In the genomic region with DNA sequence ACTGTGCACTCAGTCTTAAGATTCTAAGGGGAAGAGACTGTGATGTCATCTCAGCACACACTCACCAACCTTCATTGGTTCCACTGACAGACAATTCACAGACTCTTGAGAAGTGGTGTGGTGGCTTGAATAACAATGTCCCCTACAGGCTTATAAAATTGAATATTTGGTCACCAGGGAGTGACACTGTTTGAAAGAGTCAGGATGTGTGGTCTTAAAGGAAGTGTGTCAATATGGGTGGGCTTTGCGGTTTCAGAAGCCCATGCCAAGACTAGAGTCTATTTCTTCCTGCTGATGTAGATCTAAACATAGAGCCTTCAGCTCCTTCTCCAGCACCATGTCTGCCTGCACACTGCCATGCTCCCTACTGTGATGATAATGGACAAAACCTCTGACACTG, we compare ENCODE assay signal across 29 mouse cellular contexts. TPM values are rescaled to one million over a fixed set of nuclear protein-coding genes. Genes with fewer than 3 reads are reported as not detected.
DNase-seq lines count a peak whose midpoint lies in the region; ATAC-seq lines count a peak whose summit lies in the region.
"Had no signal": no experiment of that assay in that cellular context is flagged by ENCODE, and none has a peak within 500 bp of the region (broad histone marks: within the 10 kb centered on the region; RNA-seq: fewer than 3 reads in every experiment).

No protein-coding gene starts in this region.

- H3K9me3 ChIP-seq in heart, embryonic 10.5 days: no peaks in the 10 kb centered on the region
- no peaks in the 10 kb centered on the region for H3K9me3 ChIP-seq in heart, embryonic 12.5 days (replicated peaks)
- H3K9me3 ChIP-seq: embryonic facial prominence, embryonic 13.5 days; embryonic facial prominence, embryonic 15.5 days; forebrain, embryonic 10.5 days; forebrain, embryonic 12.5 days; G1E had no signal

- WGBS in heart, embryonic 10.5 days: 89% methylated on average over 1 of the region's 1 CpGs
- 79% methylated on average over 1 of the region's 1 CpGs for WGBS in heart, embryonic 12.5 days

- peak; percentile 53 for DNase-seq in heart, embryonic 10.5 days (ENCODE audit: low spot score)
- peak; percentile 74 for DNase-seq in 416B (ENCODE audit: low read depth)
- DNase-seq in urinary bladder, adult 18-20 months (ENCODE audit: low spot score in 2 of 2): no peak
- DNase-seq in natural killer cell, adult 2 months (ENCODE audit: low spot score in 2 of 2): no peak
- DNase-seq: adrenal gland, adult 8-10 months; adrenal gland, postnatal 14 days; adrenal gland, postnatal 36 days; B cell, adult 2 months; cerebellum, adult 11-12 months; cerebellum, adult 2 months; cerebellum, adult 9-10 months; cerebellum, postnatal 10 days; cerebellum, postnatal 25 days; embryo, embryonic 11 days had no signal

- no peak overlapping the region for H3K4me3 ChIP-seq in heart, embryonic 10.5 days
- no peak overlapping the region for H3K4me3 ChIP-seq in heart, embryonic 12.5 days
- H3K4me3 ChIP-seq: embryonic facial prominence, embryonic 13.5 days; embryonic facial prominence, embryonic 15.5 days; erythroblast, embryonic 14.5 days; forebrain, embryonic 10.5 days; forebrain, embryonic 12.5 days had no signal

- H3K36me3 ChIP-seq in heart, embryonic 10.5 days: no peaks in the 10 kb centered on the region
- no peaks in the 10 kb centered on the region for H3K36me3 ChIP-seq in heart, embryonic 12.5 days
- H3K36me3 ChIP-seq: embryonic facial prominence, embryonic 13.5 days; embryonic facial prominence, embryonic 15.5 days; forebrain, embryonic 10.5 days; forebrain, embryonic 12.5 days; G1E had no signal

- no peak overlapping the region for H3K27ac ChIP-seq in heart, embryonic 10.5 days
- H3K27ac ChIP-seq in heart, embryonic 12.5 days (ENCODE audit: poor library complexity, severe bottlenecking): no peak overlapping the region
- H3K27ac ChIP-seq: embryonic facial prominence, embryonic 13.5 days; embryonic facial prominence, embryonic 15.5 days; forebrain, embryonic 10.5 days; forebrain, embryonic 12.5 days had no signal

- H3K27me3 ChIP-seq in heart, embryonic 10.5 days (ENCODE audit: insufficient read depth, poor library complexity, severe bottlenecking): no peaks in the 10 kb centered on the region
- no peaks in the 10 kb centered on the region for H3K27me3 ChIP-seq in heart, embryonic 12.5 days (replicated peaks)
- H3K27me3 ChIP-seq: CH12.LX; embryonic facial prominence, embryonic 13.5 days; embryonic facial prominence, embryonic 15.5 days; forebrain, embryonic 12.5 days; Patski had no signal

- no peak overlapping the region for H3K9ac ChIP-seq in heart, embryonic 12.5 days
- H3K9ac ChIP-seq: embryonic facial prominence, embryonic 13.5 days; embryonic facial prominence, embryonic 15.5 days; forebrain, embryonic 12.5 days had no signal

- ATAC-seq in heart, embryonic 12.5 days (ENCODE audit: insufficient number of reproducible peaks, low FRiP score): no peak
- ATAC-seq in common myeloid progenitor, adult 5-6 weeks (replicated peaks; ENCODE audit: low read depth, poor library complexity, severe bottlenecking): peak; percentile 39
- ATAC-seq in megakaryocyte progenitor cell, adult 5-6 weeks (replicated peaks; ENCODE audit: poor library complexity): peak; percentile 31; the same call in 1 of the 2 replicates
- ATAC-seq: activated CD4-positive, CD25-positive, alpha-beta regulatory T cell, adult 4 months; CD4-positive, CD25-positive, alpha-beta regulatory T cell, adult 4 months; forebrain, embryonic 14.5 days; forebrain, embryonic 16.5 days; Patski had no signal

- no peaks in the 10 kb centered on the region for H3K4me1 ChIP-seq in heart, embryonic 10.5 days
- no peaks in the 10 kb centered on the region for H3K4me1 ChIP-seq in heart, embryonic 12.5 days (replicated peaks)
- H3K4me1 ChIP-seq: embryonic facial prominence, embryonic 13.5 days; embryonic facial prominence, embryonic 15.5 days; forebrain, embryonic 10.5 days; forebrain, embryonic 12.5 days had no signal

- no peak overlapping the region for H3K4me2 ChIP-seq in heart, embryonic 12.5 days
- H3K4me2 ChIP-seq: embryonic facial prominence, embryonic 13.5 days; embryonic facial prominence, embryonic 15.5 days; forebrain, embryonic 12.5 days had no signal

RNA-seq across cellular contexts. Expression of gene Plek2, which starts 8.9 kb away (rescaled TPM):
- 7.5 and 7.9 TPM in 2 replicates for polyA plus RNA-seq in heart, embryonic 10.5 days (2016; fragmentation: Nextera tagmentation; extraction: Ambion mirVana)
- polyA plus RNA-seq in heart, embryonic 12.5 days (2016; fragmentation: Nextera tagmentation; extraction: Ambion mirVana): 9.9 and 11.3 TPM in 2 replicates
- total RNA-seq in common myeloid progenitor, adult 5-6 weeks (2017): not detected in 2 replicates
- total RNA-seq in megakaryocyte progenitor cell, adult 5-6 weeks (2015): not detected in 2 replicates
- not detected in 2 replicates for total RNA-seq in megakaryocyte progenitor cell, adult 5-6 weeks (2017)
- total RNA-seq: G1E had no signal
- polyA plus RNA-seq: G1E had no signal

RNA-seq across cellular contexts. Expression of gene Eif2s1, which starts 36.2 kb away (rescaled TPM):
- polyA plus RNA-seq in heart, embryonic 10.5 days (2016; fragmentation: Nextera tagmentation; extraction: Ambion mirVana): 230 and 281 TPM in 2 replicates
- 160 TPM in 2 replicates for polyA plus RNA-seq in heart, embryonic 12.5 days (2016; fragmentation: Nextera tagmentation; extraction: Ambion mirVana)
- total RNA-seq in common myeloid progenitor, adult 5-6 weeks (2017): 123 and 125 TPM in 2 replicates
- 182 and 193 TPM in 2 replicates for total RNA-seq in megakaryocyte progenitor cell, adult 5-6 weeks (2015)
- 111 and 115 TPM in 2 replicates for total RNA-seq in megakaryocyte progenitor cell, adult 5-6 weeks (2017)

RNA-seq across cellular contexts. Expression of gene Atp6v1d, which starts 36.4 kb away (rescaled TPM):
- 74.7 and 75.6 TPM in 2 replicates for polyA plus RNA-seq in heart, embryonic 10.5 days (2016; fragmentation: Nextera tagmentation; extraction: Ambion mirVana)
- polyA plus RNA-seq in heart, embryonic 12.5 days (2016; fragmentation: Nextera tagmentation; extraction: Ambion mirVana): 72.5 and 79.9 TPM in 2 replicates
- 17.8 and 32.9 TPM in 2 replicates for total RNA-seq in common myeloid progenitor, adult 5-6 weeks (2017)
- 71.3 and 72.6 TPM in 2 replicates for total RNA-seq in megakaryocyte progenitor cell, adult 5-6 weeks (2015)
- 27.9 and 35.2 TPM in 2 replicates for total RNA-seq in megakaryocyte progenitor cell, adult 5-6 weeks (2017)

Comparison
In these comparisons a context has a peak if more than half of its experiments do, and no peak if none do; other contexts are left out.
1. DNase-seq: peak in heart, embryonic 10.5 days (single experiment) and 416B (single experiment); none in urinary bladder, adult 18-20 months (0 of 2) and natural killer cell, adult 2 months (0 of 2).